In genomic region chr9:51441773-51442381, GRCm38 (mm10) we compare ENCODE assay signal across 9 mouse cellular contexts.
DNase-seq lines count a peak whose midpoint lies in the region.
"Had no signal": no experiment of that assay in that cellular context is flagged by ENCODE, and none has a peak within 500 bp of the region (broad histone marks: within the 10 kb centered on the region; RNA-seq: fewer than 3 reads in every experiment).

No protein-coding gene starts in this region.

- H3K27me3 ChIP-seq in hindbrain, embryonic 10.5 days (ENCODE audit: insufficient read depth, poor library complexity, severe bottlenecking) = no peaks in the 10 kb centered on the region

- peak; percentile 47 for DNase-seq in layer of hippocampus, adult 11-12 months (ENCODE audit: low spot score)
- DNase-seq in layer of hippocampus, adult 9-10 months (ENCODE audit: low spot score) = no peak
- DNase-seq in hindbrain, embryonic 10.5 days (ENCODE audit: low spot score) = peak; percentile 8
- peak; percentile 57 to 94 for DNase-seq in left cerebral cortex, postnatal 25 days (ENCODE audit: low spot score in 2 of 2)
- DNase-seq in right cerebral cortex, postnatal 25 days = peak; percentile 66
- DNase-seq in natural killer cell, adult 2 months (ENCODE audit: low spot score in 2 of 2) = no peak
- no peak for DNase-seq in heart, postnatal 36 days
- no peak for DNase-seq in cerebellum, adult 11 months

- intact Hi-C loops in left cerebral cortex, postnatal 25 days (cut with DNase I) = loop anchor here (2.0 to 5.0 kb wide), 2 partner anchors 65 to 327 kb away; no protein-coding TSS in a partner anchor
- intact Hi-C loops in heart, postnatal 36 days (cut with DNase I) = no loop called here

- H3K36me3 ChIP-seq in hindbrain, embryonic 10.5 days = no peaks in the 10 kb centered on the region

- peaks cover 12% of the 10 kb centered on the region for H3K4me1 ChIP-seq in hindbrain, embryonic 10.5 days (replicated peaks)

- no peak overlapping the region for H3K27ac ChIP-seq in hindbrain, embryonic 10.5 days

- peaks cover 7% of the 10 kb centered on the region; the same call in 1 of the 2 replicates for H3K9me3 ChIP-seq in hindbrain, embryonic 10.5 days

- 20% methylated on average over 5 of the region's 5 CpGs for WGBS in hindbrain, embryonic 10.5 days

- H3K4me3 ChIP-seq in hindbrain, embryonic 10.5 days = no peak overlapping the region
- H3K4me3 ChIP-seq: myocyte had no signal

Comparison
In these comparisons a context has a peak if more than half of its experiments do, and no peak if none do; other contexts are left out.
1. DNase-seq: peak in layer of hippocampus, adult 11-12 months (single experiment), hindbrain, embryonic 10.5 days (single experiment), left cerebral cortex, postnatal 25 days (2 of 2) and right cerebral cortex, postnatal 25 days (single experiment); none in layer of hippocampus, adult 9-10 months (single experiment), natural killer cell, adult 2 months (0 of 2), heart, postnatal 36 days (0 of 2) and cerebellum, adult 11 months (single experiment).